Mouse (Mus musculus) erythroblast, embryonic 14.5 days (primary cell): Measurements from ENCODE around the gene Olfr720. TPM values are rescaled to one million over a fixed set of nuclear protein-coding genes. Genes with fewer than 3 reads are reported as not detected.

Experiments used
- H3K27me3 ChIP-seq: 2 replicates; pipeline ENCODE4 v1.6.1; 2012; ENCODE audit warnings: inconsistent platforms; ENCODE audit not compliant: control insufficient read depth
- H3K36me3 ChIP-seq: 2 replicates; pipeline ENCODE4 v1.6.1; 2012; ENCODE audit warnings: mild to moderate bottlenecking, inconsistent platforms; ENCODE audit not compliant: control insufficient read depth
- H3K4me1 ChIP-seq: 2 replicates; pipeline ENCODE4 v1.6.1; 2012; ENCODE audit warnings: inconsistent platforms; ENCODE audit not compliant: control insufficient read depth
- H3K4me3 ChIP-seq: replicated peaks from 2 replicates; pipeline ENCODE3; 2012; ENCODE audit warnings: moderate library complexity, mild to moderate bottlenecking, inconsistent platforms
- H3K9me3 ChIP-seq: 2 replicates; pipeline ENCODE4 v1.6.1; 2012; ENCODE audit warnings: low read length, inconsistent platforms, mixed read lengths; ENCODE audit not compliant: control insufficient read depth
- GATA1 ChIP-seq: IDR thresholded peaks from 2 replicates; pipeline ENCODE4 v1.6.1; 2012; ENCODE audit warnings: low read length, inconsistent platforms, mixed read lengths
- TAL1 ChIP-seq: IDR thresholded peaks from 3 replicates; pipeline ENCODE4 v1.6.1; 2012; ENCODE audit warnings: low read length, inconsistent platforms, mixed read lengths
- polyA plus RNA-seq: library from polyadenylated mRNA; stranded (reverse); fragments of >175 nt; gene quantifications from 2 replicates; pipeline ENCODE4 v1.2.3, GENCODE M21; 2012

Olfr720 gene
- polyA plus RNA-seq = not detected in 2 replicates

GRCm38 (mm10) chr14:14186738-14187137 is at the start of gene Olfr720:
Gene Olfr720 (minus strand): TSS chr14:14186838.
- no peak for TF ChIP-seq TAL1
- no peak for TF ChIP-seq GATA1
- H3K4me1 ChIP-seq = no peaks in the 10 kb centered on the region
- no peaks in the 10 kb centered on the region for H3K9me3 ChIP-seq
- H3K4me3 ChIP-seq = no peak within 1 kb of the TSS
- H3K27me3 ChIP-seq = no peaks in the 10 kb centered on the region
- no peaks in the 10 kb centered on the region for H3K36me3 ChIP-seq

Other genes with a start within 250 kb of the Olfr720 start
- 0.09 and 0.29 TPM in 2 replicates for gene Atxn7, start 225.4 kb downstream of the Olfr720 start, polyA plus RNA-seq
- gene Thoc7, start 225.0 kb downstream of the Olfr720 start, polyA plus RNA-seq = 0.68 and 0.86 TPM in 2 replicates
- gene Psmd6, start 65.9 kb downstream of the Olfr720 start, polyA plus RNA-seq = 3.8 and 6.8 TPM in 2 replicates
- not detected in 2 replicates for gene Olfr31, start 136.0 kb upstream of the Olfr720 start, polyA plus RNA-seq
- 0.66 and 0.87 TPM in 2 replicates for gene Il3ra, start 159.4 kb upstream of the Olfr720 start, polyA plus RNA-seq
- gene Olfr721-ps1, start 214.5 kb upstream of the Olfr720 start, polyA plus RNA-seq = not detected in 2 replicates